Mouse (Mus musculus) heart, embryonic 12.5 days (tissue): ENCODE measurements around the gene Mtap. TPM values are rescaled to one million over a fixed set of nuclear protein-coding genes. Genes with fewer than 3 reads are reported as not detected.

Experiments
- ATAC-seq: fragments of 200-750 bp; cut with Nextera tagmentation; 2 replicates; pipeline ENCODE4 v1.8.0; 2017; ENCODE audit warnings: moderate TSS enrichment, moderate library complexity; ENCODE audit not compliant: insufficient number of reproducible peaks, low FRiP score
- H3K27ac ChIP-seq: fragments of 300-500 bp; sonication (generic); 2 replicates; pipeline ENCODE4 v1.5.1; 2016; ENCODE audit warnings: mild to moderate bottlenecking, moderate library complexity; ENCODE audit not compliant: poor library complexity, severe bottlenecking
- H3K27me3 ChIP-seq: fragments of 300-500 bp; sonication (generic); replicated peaks from 2 replicates; pipeline ENCODE4 v1.6.1; 2016; ENCODE audit warnings: mild to moderate bottlenecking, moderate library complexity
- H3K36me3 ChIP-seq: fragments of 300-500 bp; sonication (generic); 2 replicates; pipeline ENCODE4 v1.6.1; 2016; ENCODE audit warnings: mild to moderate bottlenecking, moderate library complexity
- H3K4me1 ChIP-seq: fragments of 300-500 bp; sonication (generic); replicated peaks from 2 replicates; pipeline ENCODE4 v1.6.1; 2016; ENCODE audit warnings: mild to moderate bottlenecking
- H3K4me2 ChIP-seq: fragments of 300-500 bp; sonication (generic); 2 replicates; pipeline ENCODE4 v1.6.1; 2016; ENCODE audit warnings: mild to moderate bottlenecking, moderate library complexity
- H3K4me3 ChIP-seq: fragments of 300-500 bp; sonication (generic); 2 replicates; pipeline ENCODE4 v1.5.1; 2016; ENCODE audit warnings: mild to moderate bottlenecking
- H3K9ac ChIP-seq: fragments of 300-500 bp; sonication (generic); 2 replicates; pipeline ENCODE4 v1.6.1; 2016; ENCODE audit warnings: mild to moderate bottlenecking, moderate library complexity
- H3K9me3 ChIP-seq: fragments of 300-500 bp; sonication (generic); replicated peaks from 2 replicates; pipeline ENCODE4 v1.6.1; 2016; ENCODE audit warnings: mild to moderate bottlenecking, moderate library complexity
- WGBS: fragments of 180-500 bp; shearing (Covaris S2); methylation state at CpG from one replicate; pipeline ENCODE4 v1.1.7; 2016; 5-methylcytosine and 5-hydroxymethylcytosine counted together
- polyA plus RNA-seq: library from polyadenylated mRNA; unstranded; fragments of >200 nt; fragmentation: Nextera tagmentation; extraction: Ambion mirVana; gene quantifications from 2 replicates; pipeline ENCODE4 v1.2.1, GENCODE M21; 2016

Gene Mtap
- 72.8 and 73.2 TPM in 2 replicates for polyA plus RNA-seq

DNA sequence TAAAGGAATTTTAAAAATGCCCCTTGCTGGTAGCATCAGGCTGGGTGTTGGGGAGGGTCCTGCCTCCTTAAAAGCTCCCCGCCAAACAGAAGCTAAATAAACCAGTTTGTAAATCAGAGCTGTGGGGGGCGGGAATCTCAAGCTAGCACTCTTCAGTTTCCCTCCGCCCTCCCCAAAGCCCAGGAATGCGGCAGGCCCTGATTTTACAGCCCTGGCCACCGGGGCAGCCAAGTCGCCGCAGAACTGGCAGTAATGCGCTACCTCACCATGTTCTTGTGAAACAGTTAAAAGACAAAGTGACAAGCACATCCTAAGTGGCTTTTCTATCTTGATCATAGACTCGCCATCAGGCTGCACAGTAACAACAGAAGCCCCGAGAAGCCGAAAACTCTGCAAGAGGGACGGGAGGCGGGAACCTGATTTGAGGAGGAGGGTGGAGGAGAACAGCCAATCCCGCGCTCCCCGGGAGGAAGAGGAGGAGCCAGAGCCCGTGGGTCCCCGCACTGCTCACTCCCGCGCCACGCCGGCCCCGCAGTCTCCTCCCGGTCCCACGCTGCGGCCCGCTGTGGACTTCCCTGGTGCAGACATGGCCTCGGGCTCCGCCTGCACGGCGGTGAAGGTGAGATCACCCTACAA, at the start of gene Mtap:
TSS of gene Mtap (plus strand) at position 217 of the 636 bp plus-strand sequence.
- H3K4me1 ChIP-seq, result peaks cover 37% of the 10 kb centered on the region
- H3K36me3 ChIP-seq, result no peaks in the 10 kb centered on the region
- no peaks in the 10 kb centered on the region for H3K27me3 ChIP-seq
- peak within 1 kb of the TSS; percentile 95 for H3K9ac ChIP-seq
- no peaks in the 10 kb centered on the region for H3K9me3 ChIP-seq
- under 1% methylated on average over 31 of the region's 31 CpGs for WGBS
- H3K4me3 ChIP-seq, result peak within 1 kb of the TSS; percentile 87
- ATAC-seq, result peak; percentile 89
- peak within 1 kb of the TSS; percentile 83 for H3K4me2 ChIP-seq
- H3K27ac ChIP-seq, result peak within 1 kb of the TSS; percentile 90

- Histone ChIP-seq H3K27ac (no peak overlapping the region), H3K36me3 (no peaks in the 10 kb centered on the region), H3K4me1 (no peaks in the 10 kb centered on the region), H3K9ac (no peak overlapping the region), H3K4me3 (no peak overlapping the region), H3K27me3 (no peaks in the 10 kb centered on the region), H3K4me2 (no peak overlapping the region), H3K9me3 (no peaks in the 10 kb centered on the region)
- 83% methylated on average over 7 of the region's 7 CpGs for WGBS
- no peak for ATAC-seq
Observed at GRCm38 (mm10) chr4:89089110-89089509, 47.8 kb upstream of the Mtap start.

- no peak for ATAC-seq
- Histone ChIP-seq H3K36me3 (no peaks in the 10 kb centered on the region), H3K4me1 (no peaks in the 10 kb centered on the region), H3K27me3 (no peaks in the 10 kb centered on the region), H3K27ac (no peak overlapping the region), H3K4me2 (no peak overlapping the region), H3K9ac (no peak overlapping the region), H3K4me3 (no peak overlapping the region), H3K9me3 (no peaks in the 10 kb centered on the region)
- 74% methylated on average over 6 of the region's 6 CpGs for WGBS
Observed at GRCm38 (mm10) chr4:89090217-89090616, 46.7 kb upstream of the Mtap start.

DNA sequence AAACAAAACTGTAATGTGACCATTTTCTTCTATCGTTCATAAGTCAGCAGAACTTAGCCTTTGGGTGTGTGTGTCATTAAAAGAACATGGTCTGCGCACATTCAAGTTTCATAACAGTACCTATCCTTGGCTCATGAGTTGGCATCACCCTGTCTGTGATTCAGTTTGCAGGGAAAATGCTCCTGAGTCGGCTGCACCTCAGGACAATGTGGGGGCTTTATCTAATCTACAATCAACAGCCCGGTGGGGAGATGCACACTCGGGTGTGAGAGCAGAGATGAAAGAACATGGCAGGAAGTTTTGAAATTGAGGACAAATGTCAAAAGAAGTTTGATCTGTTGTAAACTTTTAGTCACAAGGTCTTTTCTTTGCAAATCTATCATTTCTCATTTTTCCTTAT, 44.8 kb upstream of the Mtap start:
- 57% methylated on average over 5 of the region's 5 CpGs for WGBS
- H3K4me1 ChIP-seq, result no peaks in the 10 kb centered on the region

DNA sequence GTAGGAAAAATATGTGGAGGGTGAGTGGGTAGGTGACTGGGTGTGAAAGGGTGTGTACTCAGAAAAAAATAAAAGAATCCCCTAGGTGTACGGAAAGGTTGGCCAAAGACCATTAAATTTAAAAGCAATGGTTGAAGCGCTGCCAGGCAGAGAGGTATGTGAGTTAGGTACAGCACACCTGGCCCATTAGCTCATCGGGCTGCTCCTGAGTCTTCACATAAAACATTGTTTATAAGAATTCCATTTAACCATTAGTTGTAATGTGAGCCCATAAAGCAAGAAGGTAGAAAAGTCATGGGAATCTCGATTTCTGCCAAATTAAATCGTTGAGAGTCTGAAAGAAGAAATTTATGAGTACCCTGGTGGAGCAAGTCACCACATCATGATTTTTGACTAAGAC, 42.1 kb upstream of the Mtap start:
- ATAC-seq, result no peak
- no peak overlapping the region for H3K9ac ChIP-seq
- no peaks in the 10 kb centered on the region for H3K36me3 ChIP-seq
- WGBS, result 83% methylated on average over 5 of the region's 5 CpGs
- H3K27ac ChIP-seq, result no peak overlapping the region
- no peak overlapping the region for H3K4me3 ChIP-seq
- no peaks in the 10 kb centered on the region for H3K4me1 ChIP-seq
- H3K27me3 ChIP-seq, result no peaks in the 10 kb centered on the region
- no peak overlapping the region for H3K4me2 ChIP-seq
- no peaks in the 10 kb centered on the region for H3K9me3 ChIP-seq

More for the DNA sequence above, 44.8 kb upstream of the Mtap start:
- no peaks in the 10 kb centered on the region for H3K36me3 ChIP-seq
- H3K27ac ChIP-seq, result no peak overlapping the region
- no peak overlapping the region for H3K9ac ChIP-seq
- H3K4me2 ChIP-seq, result no peak overlapping the region
- H3K9me3 ChIP-seq, result no peaks in the 10 kb centered on the region
- no peak for ATAC-seq
- H3K27me3 ChIP-seq, result no peaks in the 10 kb centered on the region
- no peak overlapping the region for H3K4me3 ChIP-seq

DNA sequence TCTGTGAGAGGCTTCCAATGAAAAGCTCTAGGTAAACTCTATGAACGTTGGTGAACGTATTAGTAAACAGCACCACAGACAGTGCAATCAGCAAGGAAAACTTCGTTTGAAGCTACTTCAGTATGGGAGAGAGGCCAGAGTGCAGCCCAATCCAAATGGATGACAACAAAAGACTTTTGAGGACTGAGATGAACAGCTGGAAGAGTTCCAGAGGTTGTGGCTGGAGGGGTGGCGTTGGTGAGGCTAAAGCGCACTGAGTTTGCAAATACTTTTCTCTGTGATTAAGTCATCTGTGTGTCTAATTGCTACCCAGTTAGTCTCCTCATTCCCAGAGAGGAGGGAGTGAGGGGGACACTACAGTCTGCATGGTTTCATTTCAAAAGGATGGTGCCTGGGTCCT, 38.7 kb upstream of the Mtap start:
- no peaks in the 10 kb centered on the region for H3K36me3 ChIP-seq
- no peak overlapping the region for H3K9ac ChIP-seq
- no peak overlapping the region for H3K27ac ChIP-seq
- no peaks in the 10 kb centered on the region for H3K4me1 ChIP-seq
- no peak overlapping the region for H3K4me3 ChIP-seq
- WGBS, result 65% methylated on average over 5 of the region's 5 CpGs
- ATAC-seq, result no peak
- no peak overlapping the region for H3K4me2 ChIP-seq
- no peaks in the 10 kb centered on the region for H3K9me3 ChIP-seq
- no peaks in the 10 kb centered on the region for H3K27me3 ChIP-seq

- Histone ChIP-seq H3K27ac (no peak overlapping the region), H3K36me3 (no peaks in the 10 kb centered on the region), H3K9me3 (no peaks in the 10 kb centered on the region), H3K27me3 (no peaks in the 10 kb centered on the region), H3K9ac (no peak overlapping the region), H3K4me3 (no peak overlapping the region), H3K4me2 (no peak overlapping the region), H3K4me1 (no peaks in the 10 kb centered on the region)
- WGBS, result 78% methylated on average over 3 of the region's 3 CpGs
- no peak for ATAC-seq
Observed at GRCm38 (mm10) chr4:89101276-89101675, 35.6 kb upstream of the Mtap start.

- Histone ChIP-seq H3K36me3 (no peaks in the 10 kb centered on the region), H3K27me3 (no peaks in the 10 kb centered on the region), H3K4me2 (no peak overlapping the region), H3K4me1 (no peaks in the 10 kb centered on the region), H3K9ac (no peak overlapping the region), H3K4me3 (no peak overlapping the region), H3K9me3 (no peaks in the 10 kb centered on the region), H3K27ac (no peak overlapping the region)
- WGBS, result 70% methylated on average over 2 of the region's 2 CpGs
- ATAC-seq, result no peak
Observed at GRCm38 (mm10) chr4:89102283-89102682, 34.6 kb upstream of the Mtap start.

DNA sequence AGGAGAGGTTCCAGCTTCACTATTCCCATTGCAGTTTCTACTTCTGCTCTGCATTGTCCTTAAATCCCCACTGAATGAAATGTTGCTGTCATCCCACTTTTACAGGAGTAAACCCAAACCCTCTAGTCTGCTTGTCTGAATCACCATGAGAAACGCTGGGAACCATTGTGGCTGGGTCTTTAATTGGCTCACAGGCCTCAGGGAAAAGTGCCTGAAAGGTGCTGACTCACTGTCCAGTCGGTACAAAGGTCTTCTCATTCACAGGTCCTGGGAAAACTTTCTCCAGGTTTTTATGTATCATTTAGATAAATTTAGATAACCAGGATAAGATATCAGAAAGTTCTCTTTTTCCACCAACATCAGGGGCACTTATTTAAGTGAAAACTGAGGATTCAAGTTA, 31.4 kb upstream of the Mtap start:
- Histone ChIP-seq H3K9me3 (no peaks in the 10 kb centered on the region), H3K27ac (no peak overlapping the region), H3K36me3 (no peaks in the 10 kb centered on the region), H3K27me3 (no peaks in the 10 kb centered on the region), H3K4me2 (no peak overlapping the region), H3K4me1 (no peaks in the 10 kb centered on the region), H3K9ac (no peak overlapping the region), H3K4me3 (no peak overlapping the region)
- WGBS, result 43% methylated on average over 2 of the region's 2 CpGs
- ATAC-seq, result no peak

- Histone ChIP-seq H3K4me3 (no peak overlapping the region), H3K4me1 (no peaks in the 10 kb centered on the region), H3K27ac (no peak overlapping the region), H3K9ac (no peak overlapping the region), H3K36me3 (no peaks in the 10 kb centered on the region), H3K9me3 (no peaks in the 10 kb centered on the region), H3K27me3 (no peaks in the 10 kb centered on the region), H3K4me2 (no peak overlapping the region)
- 72% methylated on average over 2 of the region's 2 CpGs for WGBS
- ATAC-seq, result no peak
Observed at GRCm38 (mm10) chr4:89106505-89106904, 30.4 kb upstream of the Mtap start.

DNA sequence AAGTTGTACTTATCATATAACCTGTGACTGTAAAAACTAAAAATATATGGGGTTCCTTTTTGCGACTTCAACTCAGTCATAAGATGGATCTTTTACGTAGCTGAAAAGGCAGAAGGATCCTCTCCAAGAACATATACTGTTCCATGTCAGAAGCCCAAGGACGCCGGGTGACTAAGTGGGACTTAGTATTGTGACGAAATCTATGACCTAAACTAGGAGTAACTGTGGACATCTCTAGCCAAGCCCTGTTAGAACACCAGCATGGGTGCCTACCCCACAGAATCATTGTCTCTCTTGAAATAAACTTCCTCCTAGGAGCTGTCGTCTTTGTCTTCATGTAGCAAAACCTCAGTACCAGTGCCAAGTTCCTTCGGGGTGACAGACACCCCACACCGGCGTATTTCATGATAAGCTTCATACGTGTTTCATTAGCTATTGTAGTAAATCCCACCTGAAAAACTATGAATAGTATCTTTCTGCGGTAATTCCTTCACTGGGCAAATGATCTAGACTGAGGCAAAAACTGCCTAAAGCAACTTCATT, 24.7 kb upstream of the Mtap start:
- no peak for ATAC-seq
- no peak overlapping the region for H3K27ac ChIP-seq
- WGBS, result 82% methylated on average over 11 of the region's 11 CpGs
- no peaks in the 10 kb centered on the region for H3K4me1 ChIP-seq
- H3K9me3 ChIP-seq, result no peaks in the 10 kb centered on the region
- H3K27me3 ChIP-seq, result no peaks in the 10 kb centered on the region
- no peaks in the 10 kb centered on the region for H3K36me3 ChIP-seq
- no peak overlapping the region for H3K9ac ChIP-seq
- H3K4me3 ChIP-seq, result no peak overlapping the region
- no peak overlapping the region for H3K4me2 ChIP-seq

GRCm38 (mm10) chr4:89112782-89113181, 24.1 kb upstream of the Mtap start:
- 43% methylated on average over 4 of the region's 4 CpGs for WGBS
- no peak overlapping the region for H3K27ac ChIP-seq
- no peak overlapping the region for H3K4me2 ChIP-seq
- no peaks in the 10 kb centered on the region for H3K36me3 ChIP-seq
- no peak overlapping the region for H3K4me3 ChIP-seq
- ATAC-seq, result no peak
- no peaks in the 10 kb centered on the region for H3K4me1 ChIP-seq
- no peaks in the 10 kb centered on the region for H3K27me3 ChIP-seq
- H3K9ac ChIP-seq, result no peak overlapping the region
- H3K9me3 ChIP-seq, result no peaks in the 10 kb centered on the region
